Mouse (Mus musculus) forebrain, embryonic 11.5 days (tissue): Measurements from ENCODE around the gene Lypd9. TPM values are rescaled to one million over a fixed set of nuclear protein-coding genes. Genes with fewer than 3 reads are reported as not detected.

Experiments
- ATAC-seq: fragments of 200-750 bp; cut with Nextera tagmentation; replicated peaks from 2 replicates; pipeline ENCODE4 v1.8.0; 2017; ENCODE audit warnings: moderate TSS enrichment; ENCODE audit not compliant: low FRiP score
- DNase-seq: peaks from one replicate; pipeline ENCODE4 v3.0.0-alpha.2; 2017; ENCODE audit warnings: low spot score
- H3K27ac ChIP-seq: fragments of 300-500 bp; sonication (generic); 2 replicates; pipeline ENCODE4 v1.5.1; 2014; ENCODE audit warnings: low read depth, low read length
- H3K27me3 ChIP-seq: fragments of 300-500 bp; sonication (generic); 2 replicates; pipeline ENCODE4 v1.6.1; 2014; ENCODE audit warnings: mild to moderate bottlenecking, low read length, mixed read lengths; ENCODE audit not compliant: control insufficient read depth, insufficient read depth
- H3K36me3 ChIP-seq: fragments of 300-500 bp; sonication (generic); 2 replicates; pipeline ENCODE4 v1.6.1; 2014; ENCODE audit warnings: mild to moderate bottlenecking, low read length, moderate library complexity, mixed read lengths; ENCODE audit not compliant: control insufficient read depth, insufficient read depth
- H3K4me1 ChIP-seq: fragments of 300-500 bp; sonication (generic); replicated peaks from 2 replicates; pipeline ENCODE4 v1.6.1; 2014; ENCODE audit warnings: low read length, mixed read lengths; ENCODE audit not compliant: control insufficient read depth, insufficient read depth
- H3K4me2 ChIP-seq: fragments of 300-500 bp; sonication (generic); 2 replicates; pipeline ENCODE4 v1.6.1; 2014; ENCODE audit warnings: low read depth, mild to moderate bottlenecking, low read length, moderate library complexity, mixed read lengths; ENCODE audit not compliant: severe bottlenecking
- H3K4me3 ChIP-seq: fragments of 300-500 bp; sonication (generic); 2 replicates; pipeline ENCODE4 v1.5.1; 2014; ENCODE audit warnings: low read depth, low read length
- H3K9ac ChIP-seq: fragments of 300-500 bp; sonication (generic); 2 replicates; pipeline ENCODE4 v1.6.1; 2014; ENCODE audit warnings: low read length
- H3K9me3 ChIP-seq: fragments of 300-500 bp; sonication (generic); 2 replicates; pipeline ENCODE4 v1.6.1; 2016; ENCODE audit warnings: low read length, mixed read lengths; ENCODE audit not compliant: control insufficient read depth
- WGBS: fragments of 180-500 bp; shearing (Covaris S2); extraction: QIAGEN DNeasy Blood & Tissue Kit; methylation state at CpG from one replicate; pipeline ENCODE4 v1.1.7; 2014; 5-methylcytosine and 5-hydroxymethylcytosine counted together
- polyA plus RNA-seq: library from polyadenylated mRNA; unstranded; fragments of >200 nt; fragmentation: Nextera tagmentation; extraction: Ambion mirVana; gene quantifications from 2 replicates; pipeline ENCODE4 v1.2.1, GENCODE M21; 2014

Gene Lypd9
- polyA plus RNA-seq, 1 experiment from 2014 or later = not detected

DNA sequence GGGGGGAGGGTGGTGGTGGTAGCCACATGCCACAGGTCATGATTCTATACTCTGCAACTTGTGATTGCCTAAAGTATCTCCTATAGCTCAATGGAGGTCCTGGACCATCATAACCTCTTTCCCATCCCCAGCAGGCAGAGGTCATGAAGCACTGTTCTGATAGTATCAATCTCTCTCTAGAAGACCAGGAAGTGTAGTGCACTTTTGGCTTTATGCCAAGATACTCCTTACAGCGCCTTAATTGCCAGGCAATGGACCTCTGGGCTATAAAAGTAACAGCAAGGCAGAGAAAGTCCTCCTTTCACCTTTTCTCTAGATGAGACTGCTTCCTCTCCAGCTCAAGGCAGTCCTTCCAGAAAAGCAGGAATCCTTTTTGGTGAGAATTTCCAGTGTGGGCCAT, 31.9 kb downstream of the Lypd9 start, which contains the start of gene 1810065E05Rik:
TSS of gene 1810065E05Rik (plus strand) at position 297 of the 400 bp plus-strand sequence.
- Histone ChIP-seq H3K4me3 (no peak within 1 kb of the TSS), H3K9me3 (no peaks in the 10 kb centered on the region), H3K27me3 (no peaks in the 10 kb centered on the region), H3K4me2 (no peak within 1 kb of the TSS), H3K36me3 (no peaks in the 10 kb centered on the region), H3K9ac (no peak within 1 kb of the TSS), H3K4me1 (no peaks in the 10 kb centered on the region), H3K27ac (no peak within 1 kb of the TSS)
- WGBS = 79% methylated on average over 1 of the region's 1 CpGs
- no peak for ATAC-seq
- DNase-seq = no peak

DNA sequence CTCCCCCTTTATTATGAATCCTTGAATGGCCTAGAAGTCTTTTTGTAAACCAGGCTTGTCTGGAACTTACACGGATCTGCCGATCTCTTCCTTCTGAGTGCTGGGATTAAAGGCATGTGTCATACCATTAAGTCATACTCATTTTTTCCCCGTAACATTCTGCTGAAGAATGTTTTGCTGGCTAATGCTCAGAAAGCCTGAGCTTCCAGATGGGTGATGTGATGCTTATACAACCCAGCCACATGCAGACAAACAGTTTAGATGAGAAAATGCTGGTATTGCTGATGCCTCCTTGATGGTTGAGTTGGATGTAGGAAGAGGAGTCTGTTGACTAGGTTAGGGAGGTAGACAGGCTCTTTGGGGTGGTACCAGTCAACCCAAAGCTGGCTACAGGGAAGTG, 34.4 kb downstream of the Lypd9 start:
- no peak for DNase-seq
- H3K9me3 ChIP-seq = no peaks in the 10 kb centered on the region
- no peak overlapping the region for H3K9ac ChIP-seq
- ATAC-seq = no peak
- no peak overlapping the region for H3K4me3 ChIP-seq
- H3K4me1 ChIP-seq = no peaks in the 10 kb centered on the region
- H3K36me3 ChIP-seq = no peaks in the 10 kb centered on the region
- H3K4me2 ChIP-seq = no peak overlapping the region
- 78% methylated on average over 3 of the region's 3 CpGs for WGBS
- H3K27me3 ChIP-seq = no peaks in the 10 kb centered on the region
- H3K27ac ChIP-seq = no peak overlapping the region

DNA sequence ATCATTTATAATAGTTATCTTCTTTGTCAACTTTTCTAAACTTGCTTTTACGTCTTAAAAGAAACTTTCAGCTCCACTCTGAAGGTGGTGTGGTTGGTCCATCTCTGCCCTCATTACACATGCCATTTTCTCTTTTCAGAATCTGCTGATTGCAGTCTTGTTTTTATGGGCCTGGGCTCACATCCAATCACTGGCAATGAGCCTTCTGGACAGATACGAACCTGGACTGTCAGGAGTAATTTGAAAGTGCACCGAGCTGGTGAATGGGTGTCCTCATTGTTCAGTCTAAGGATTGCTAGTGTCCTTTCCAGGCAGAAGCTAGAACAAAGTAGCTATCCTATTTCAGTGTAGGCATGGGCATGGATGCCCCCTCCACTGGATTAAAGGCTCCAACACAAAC, 44.7 kb downstream of the Lypd9 start:
- Histone ChIP-seq H3K4me2 (no peak overlapping the region), H3K9ac (no peak overlapping the region), H3K27me3 (no peaks in the 10 kb centered on the region), H3K27ac (no peak overlapping the region), H3K4me1 (no peaks in the 10 kb centered on the region), H3K4me3 (no peak overlapping the region), H3K9me3 (no peaks in the 10 kb centered on the region), H3K36me3 (no peaks in the 10 kb centered on the region)
- 80% methylated on average over 3 of the region's 3 CpGs for WGBS
- DNase-seq (no peak), ATAC-seq (no peak)

DNA sequence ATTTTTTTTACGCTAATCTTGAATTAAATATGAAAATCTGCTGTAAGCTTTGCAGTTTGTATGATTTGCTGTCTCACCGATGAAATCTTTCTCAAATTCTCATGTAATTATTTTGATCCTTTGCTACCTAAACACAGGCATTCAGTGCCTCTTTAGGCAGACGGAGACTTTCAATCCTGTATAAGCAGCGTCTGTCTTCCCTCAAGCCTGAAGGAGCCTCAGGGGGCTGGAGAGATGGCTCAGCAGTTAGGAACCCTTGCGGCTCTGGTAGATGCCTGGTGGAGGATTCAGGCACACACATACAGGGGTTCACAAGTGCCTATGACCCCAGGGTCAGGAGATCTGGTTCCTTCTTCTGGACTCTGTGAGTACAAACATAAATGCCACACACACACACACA, 52.1 kb downstream of the Lypd9 start:
- Histone ChIP-seq H3K4me2 (no peak overlapping the region), H3K27ac (no peak overlapping the region), H3K27me3 (no peaks in the 10 kb centered on the region), H3K9ac (no peak overlapping the region), H3K4me1 (peaks cover 3% of the 10 kb centered on the region; the same call in 1 of the 2 replicates), H3K36me3 (no peaks in the 10 kb centered on the region), H3K9me3 (no peaks in the 10 kb centered on the region), H3K4me3 (no peak overlapping the region)
- ATAC-seq (peak; percentile 55; the same call in 1 of the 2 replicates), DNase-seq (no peak)
- 45% methylated on average over 5 of the region's 5 CpGs for WGBS

DNA sequence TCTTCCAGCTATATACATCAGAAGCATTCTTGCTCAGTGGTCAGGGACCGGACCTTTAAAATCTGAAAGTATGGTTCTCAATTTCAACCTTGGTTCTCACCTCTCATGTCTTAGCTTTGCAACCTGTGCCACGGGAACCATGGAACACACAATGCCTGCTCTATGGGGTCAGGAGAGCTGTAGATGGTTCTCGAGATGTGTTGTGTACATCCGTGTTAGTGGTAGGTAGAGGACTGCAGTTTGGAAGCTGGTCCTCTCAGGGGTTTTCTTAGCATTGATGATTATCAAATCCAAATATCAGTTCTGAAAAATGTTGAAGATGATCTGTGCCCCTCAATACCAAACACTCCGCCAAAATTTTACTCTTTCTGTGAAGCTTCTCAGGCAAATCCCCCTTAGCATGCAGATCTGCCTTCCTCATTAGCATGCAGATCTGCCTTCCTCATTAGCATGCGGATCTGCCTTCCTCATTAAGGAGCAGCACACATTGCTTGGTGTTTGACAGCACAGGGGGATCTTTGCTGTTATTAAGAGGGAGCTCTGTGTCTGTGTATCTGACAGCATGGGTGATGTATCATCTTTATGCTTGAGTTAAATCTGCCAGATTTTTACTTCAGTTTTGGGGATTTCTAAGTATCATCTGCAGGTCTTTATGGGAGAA, 52.6 kb downstream of the Lypd9 start:
- WGBS = 42% methylated on average over 6 of the region's 6 CpGs
- no peak overlapping the region for H3K9ac ChIP-seq
- DNase-seq = peak; percentile 54
- H3K4me1 ChIP-seq = peaks cover 3% of the 10 kb centered on the region; the same call in 1 of the 2 replicates
- H3K27ac ChIP-seq = no peak overlapping the region
- H3K36me3 ChIP-seq = no peaks in the 10 kb centered on the region
- H3K27me3 ChIP-seq = no peaks in the 10 kb centered on the region
- no peak overlapping the region for H3K4me3 ChIP-seq
- H3K9me3 ChIP-seq = no peaks in the 10 kb centered on the region
- ATAC-seq = peak; percentile 88
- no peak overlapping the region for H3K4me2 ChIP-seq

Other genes starting within 250 kb of the Lypd9 start
- 0.08 TPM in 1 of 2 replicates, not detected in the other for gene 4930438A08Rik, start 178.1 kb downstream of the Lypd9 start, polyA plus RNA-seq
- 17.4 and 20.0 TPM in 2 replicates for gene Zfp692, start 145.9 kb downstream of the Lypd9 start, polyA plus RNA-seq
- 30.6 and 33.2 TPM in 2 replicates for gene Zfp672, start 122.6 kb downstream of the Lypd9 start, polyA plus RNA-seq
- 36.7 and 41.0 TPM in 2 replicates for gene Sh3bp5l, start 122.2 kb downstream of the Lypd9 start, polyA plus RNA-seq
- not detected in 2 replicates for gene Lypd8, start 73.9 kb downstream of the Lypd9 start, polyA plus RNA-seq
- gene 1810065E05Rik, start 31.8 kb downstream of the Lypd9 start, polyA plus RNA-seq = not detected in 2 replicates
- not detected in 2 replicates for gene Gm12253, start 20.4 kb downstream of the Lypd9 start, polyA plus RNA-seq
- gene Olfr30, start 9.3 kb upstream of the Lypd9 start, polyA plus RNA-seq = not detected in 2 replicates
- not detected in 2 replicates for gene Olfr332, start 39.6 kb upstream of the Lypd9 start, polyA plus RNA-seq
- gene Olfr331, start 49.6 kb upstream of the Lypd9 start, polyA plus RNA-seq = not detected in 2 replicates
- gene Olfr330, start 81.9 kb upstream of the Lypd9 start, polyA plus RNA-seq = not detected in 2 replicates
- not detected in 2 replicates for gene Olfr329-ps, start 93.5 kb upstream of the Lypd9 start, polyA plus RNA-seq
- 0.07 and 0.12 TPM in 2 replicates for gene Olfr328, start 102.7 kb upstream of the Lypd9 start, polyA plus RNA-seq
- gene Olfr224, start 117.6 kb upstream of the Lypd9 start, polyA plus RNA-seq = not detected in 2 replicates
- gene Olfr325, start 124.8 kb upstream of the Lypd9 start, polyA plus RNA-seq = not detected in 2 replicates
- gene Olfr324, start 142.2 kb upstream of the Lypd9 start, polyA plus RNA-seq = not detected in 2 replicates
- gene 2210407C18Rik, start 163.2 kb upstream of the Lypd9 start, polyA plus RNA-seq = not detected in 2 replicates
- gene Olfr323, start 177.6 kb upstream of the Lypd9 start, polyA plus RNA-seq = not detected in 2 replicates
- gene Trim58, start 187.5 kb upstream of the Lypd9 start, polyA plus RNA-seq = 0.55 and 0.60 TPM in 2 replicates
- gene Olfr322, start 205.9 kb upstream of the Lypd9 start, polyA plus RNA-seq = not detected in 2 replicates
- not detected in 2 replicates for gene Olfr320, start 228.2 kb upstream of the Lypd9 start, polyA plus RNA-seq
- not detected in 2 replicates for gene Olfr319, start 246.2 kb upstream of the Lypd9 start, polyA plus RNA-seq